Mouse (Mus musculus) embryonic facial prominence, embryonic 13.5 days (tissue): ENCODE measurements around the gene Tex21. TPM values are rescaled to one million over a fixed set of nuclear protein-coding genes. Genes with fewer than 3 reads are reported as not detected.

Experiments used
- ATAC-seq: fragments of 200-750 bp; cut with Nextera tagmentation; 2 replicates; pipeline ENCODE4 v1.8.0; 2017; ENCODE audit warnings: low read depth; ENCODE audit not compliant: insufficient number of reproducible peaks, insufficient read depth, low FRiP score, low TSS enrichment
- H3K27ac ChIP-seq: fragments of 300-500 bp; sonication (generic); 2 replicates; pipeline ENCODE4 v1.5.1; 2015; ENCODE audit warnings: moderate library complexity, mild to moderate bottlenecking, inconsistent platforms
- H3K27me3 ChIP-seq: fragments of 300-500 bp; sonication (generic); 2 replicates; pipeline ENCODE4 v1.6.1; 2015; ENCODE audit warnings: mild to moderate bottlenecking, inconsistent platforms
- H3K36me3 ChIP-seq: fragments of 300-500 bp; sonication (generic); 2 replicates; pipeline ENCODE4 v1.6.1; 2015; ENCODE audit warnings: mild to moderate bottlenecking, inconsistent platforms
- H3K4me1 ChIP-seq: fragments of 300-500 bp; sonication (generic); 2 replicates; pipeline ENCODE4 v1.6.1; 2015; ENCODE audit warnings: inconsistent platforms
- H3K4me2 ChIP-seq: fragments of 300-500 bp; sonication (generic); 2 replicates; pipeline ENCODE4 v1.6.1; 2015; ENCODE audit warnings: moderate library complexity, mild to moderate bottlenecking, inconsistent platforms
- H3K4me3 ChIP-seq: fragments of 300-500 bp; sonication (generic); 2 replicates; pipeline ENCODE4 v1.5.1; 2015; ENCODE audit warnings: mild to moderate bottlenecking, inconsistent platforms
- H3K9ac ChIP-seq: fragments of 300-500 bp; sonication (generic); 2 replicates; pipeline ENCODE4 v1.6.1; 2015; ENCODE audit warnings: mild to moderate bottlenecking, inconsistent platforms
- H3K9me3 ChIP-seq: fragments of 300-500 bp; sonication (generic); 2 replicates; pipeline ENCODE4 v1.6.1; 2016; ENCODE audit warnings: inconsistent platforms
- WGBS: fragments of 180-500 bp; shearing (Covaris S2); methylation state at CpG from one replicate; pipeline ENCODE4 v1.1.7; 2015; ENCODE audit warnings: mixed read lengths; 5-methylcytosine and 5-hydroxymethylcytosine counted together
- polyA plus RNA-seq: library from polyadenylated mRNA; unstranded; fragments of >200 nt; fragmentation: Nextera tagmentation; extraction: Ambion mirVana; gene quantifications from 2 replicates; pipeline ENCODE4 v1.2.1, GENCODE M21; 2015

Tex21 gene
- polyA plus RNA-seq, 1 experiment from 2014 or later, result not detected

DNA sequence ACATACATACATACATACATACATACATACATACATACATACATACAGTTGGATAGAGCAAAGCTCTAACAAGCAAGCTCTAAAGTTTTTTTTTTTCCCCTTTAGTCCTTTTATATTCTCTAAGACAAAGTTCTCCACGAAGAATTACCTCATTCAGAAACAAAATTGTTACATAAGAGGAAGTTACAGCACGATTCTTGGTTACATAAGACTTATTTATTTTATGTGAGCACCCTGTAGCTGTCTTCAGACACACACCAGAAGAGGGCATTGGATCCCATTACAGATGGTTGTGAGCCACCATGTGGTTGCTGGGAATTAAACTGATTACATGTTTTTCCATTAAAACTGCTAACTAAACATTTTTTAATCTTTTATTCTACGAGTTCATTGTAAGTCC, 52.0 kb downstream of the Tex21 start:
- WGBS, result 63% methylated on average over 3 of the region's 3 CpGs
- no peak for ATAC-seq
- Histone ChIP-seq H3K4me2 (no peak overlapping the region), H3K9ac (no peak overlapping the region), H3K27ac (no peak overlapping the region), H3K36me3 (no peaks in the 10 kb centered on the region), H3K27me3 (peaks cover 4% of the 10 kb centered on the region; the same call in 1 of the 2 replicates), H3K4me3 (no peak overlapping the region), H3K4me1 (peaks cover 11% of the 10 kb centered on the region; the same call in 1 of the 2 replicates), H3K9me3 (no peaks in the 10 kb centered on the region)

DNA sequence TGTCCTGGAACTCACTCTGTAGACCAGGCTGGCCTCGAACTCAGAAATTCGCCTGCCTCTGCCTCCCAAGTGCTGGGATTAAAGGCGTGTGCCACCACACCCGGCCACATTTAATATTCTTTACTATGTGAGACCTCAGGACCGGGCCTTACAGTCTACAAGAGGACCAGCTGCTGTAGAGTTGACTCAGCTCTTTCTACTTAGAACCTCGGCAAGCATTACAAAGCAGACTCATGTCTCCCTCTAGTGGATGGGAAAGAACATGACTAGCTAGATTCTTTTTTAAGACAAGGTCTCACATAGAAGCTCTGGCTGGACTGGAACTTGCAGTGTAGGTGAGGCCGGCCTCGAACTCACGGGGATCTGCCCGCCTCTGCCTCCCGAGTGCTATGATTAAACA, 55.6 kb downstream of the Tex21 start:
- Histone ChIP-seq H3K36me3 (no peaks in the 10 kb centered on the region), H3K4me3 (no peak overlapping the region), H3K4me2 (no peak overlapping the region), H3K4me1 (peaks cover 3% of the 10 kb centered on the region; the same call in 1 of the 2 replicates), H3K9me3 (no peaks in the 10 kb centered on the region), H3K27me3 (peaks cover 4% of the 10 kb centered on the region; the same call in 1 of the 2 replicates), H3K27ac (no peak overlapping the region), H3K9ac (no peak overlapping the region)
- 49% methylated on average over 11 of the region's 11 CpGs for WGBS
- ATAC-seq, result no peak

DNA sequence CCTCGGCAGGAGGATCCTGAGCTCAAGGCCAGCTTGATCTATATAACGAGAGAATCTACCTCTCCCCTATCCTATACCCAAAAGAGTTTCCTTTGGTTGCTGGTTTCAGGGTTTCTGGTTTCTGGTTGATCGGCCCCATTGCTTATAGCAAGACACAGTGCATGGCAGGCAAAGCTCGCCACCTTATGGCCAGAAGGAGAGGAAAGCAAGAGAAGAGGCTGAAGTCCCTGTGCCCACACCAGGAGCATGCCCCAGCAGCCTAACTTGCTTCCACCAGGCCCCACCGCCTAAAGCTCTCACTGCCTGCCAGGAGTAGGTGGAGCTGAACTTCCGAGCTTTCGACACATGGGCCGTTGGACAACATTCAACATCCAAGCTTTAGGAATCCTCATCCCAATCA, 58.7 kb downstream of the Tex21 start:
- Histone ChIP-seq H3K27me3 (no peaks in the 10 kb centered on the region), H3K36me3 (no peaks in the 10 kb centered on the region), H3K4me3 (no peak overlapping the region), H3K4me1 (no peaks in the 10 kb centered on the region), H3K9ac (no peak overlapping the region), H3K27ac (no peak overlapping the region), H3K9me3 (no peaks in the 10 kb centered on the region), H3K4me2 (no peak overlapping the region)
- 34% methylated on average over 8 of the region's 8 CpGs for WGBS
- no peak for ATAC-seq

DNA sequence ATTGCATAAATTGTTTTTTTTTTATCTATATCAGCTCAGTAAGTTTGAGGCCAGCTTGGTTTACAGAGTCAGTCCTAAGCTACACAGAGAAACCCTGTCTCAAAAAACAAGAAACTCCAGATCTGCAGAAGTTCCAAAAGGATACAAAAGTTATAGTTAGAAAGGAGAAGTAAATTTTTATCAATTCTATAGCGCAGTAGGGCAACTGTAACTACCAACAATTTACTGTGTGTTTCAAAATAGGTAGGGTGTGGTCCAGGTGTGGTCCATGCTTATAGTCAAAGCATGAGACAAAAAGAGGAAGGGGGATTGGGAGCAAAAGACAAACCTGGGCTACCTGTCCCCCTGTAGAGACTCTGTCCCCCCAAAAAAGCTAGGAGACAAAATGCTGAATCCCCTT, 60.1 kb downstream of the Tex21 start:
- Histone ChIP-seq H3K4me1 (no peaks in the 10 kb centered on the region), H3K9ac (no peak overlapping the region), H3K27me3 (no peaks in the 10 kb centered on the region), H3K36me3 (no peaks in the 10 kb centered on the region), H3K4me3 (no peak overlapping the region), H3K9me3 (no peaks in the 10 kb centered on the region), H3K4me2 (no peak overlapping the region), H3K27ac (no peak overlapping the region)
- no peak for ATAC-seq
- WGBS, result 94% methylated on average over 1 of the region's 1 CpGs

DNA sequence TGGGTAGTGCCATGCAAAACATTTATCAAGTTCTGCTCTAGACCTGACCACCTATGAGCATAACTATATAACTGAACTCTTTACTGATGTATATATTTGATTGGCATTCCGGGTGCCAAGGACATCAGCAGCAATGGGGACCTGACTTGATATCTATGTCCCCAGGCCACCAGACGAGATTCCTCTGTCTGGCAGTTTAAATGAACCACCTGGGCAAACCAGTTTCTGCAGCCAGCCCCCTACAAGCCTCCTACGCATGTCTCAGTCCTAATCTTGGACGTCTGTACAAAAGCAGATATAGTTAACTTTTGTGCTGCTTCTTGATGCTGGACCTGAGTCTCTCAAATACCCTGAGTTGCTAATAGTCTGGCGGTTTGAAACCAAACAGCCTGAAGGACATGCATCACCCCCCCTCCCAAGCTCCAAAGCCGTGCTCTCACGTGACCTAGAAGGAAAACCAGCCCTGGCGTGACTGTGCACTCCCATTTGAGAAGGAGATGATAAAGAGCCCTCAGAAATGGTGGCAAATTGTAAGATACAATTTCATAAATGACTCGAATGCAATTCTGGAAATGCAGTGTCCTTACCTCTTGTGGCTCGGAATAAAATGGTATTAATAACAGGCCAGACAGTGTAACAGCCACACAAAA, 61.3 kb downstream of the Tex21 start:
- no peak for ATAC-seq
- no peak overlapping the region for H3K4me2 ChIP-seq

DNA sequence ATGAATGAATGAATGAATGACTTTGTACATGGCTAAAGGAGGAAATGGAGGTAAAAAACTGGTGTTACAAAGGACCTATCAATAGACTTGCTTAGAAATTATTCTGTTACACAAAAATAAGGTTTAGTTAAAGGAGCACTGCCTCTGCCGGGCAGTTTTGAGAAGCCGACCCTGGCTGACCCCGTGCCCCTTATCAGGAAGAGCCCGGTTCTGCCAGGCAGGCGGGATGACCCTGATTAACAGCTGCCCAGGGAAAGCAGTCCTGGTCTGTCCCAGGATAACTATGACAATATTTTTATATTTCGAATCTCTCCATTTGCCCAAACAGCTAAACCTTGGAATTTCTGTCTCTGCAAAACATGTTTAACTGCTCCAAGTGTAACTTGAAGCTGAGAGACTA, 62.3 kb downstream of the Tex21 start:
- 44% methylated on average over 6 of the region's 6 CpGs for WGBS
- no peak overlapping the region for H3K27ac ChIP-seq

More for the DNA sequence above, 61.3 kb downstream of the Tex21 start:
- no peaks in the 10 kb centered on the region for H3K36me3 ChIP-seq
- no peak overlapping the region for H3K27ac ChIP-seq
- no peaks in the 10 kb centered on the region for H3K27me3 ChIP-seq
- H3K4me1 ChIP-seq, result no peaks in the 10 kb centered on the region
- 57% methylated on average over 10 of the region's 10 CpGs for WGBS
- H3K9me3 ChIP-seq, result no peaks in the 10 kb centered on the region
- H3K9ac ChIP-seq, result no peak overlapping the region
- no peak overlapping the region for H3K4me3 ChIP-seq

DNA sequence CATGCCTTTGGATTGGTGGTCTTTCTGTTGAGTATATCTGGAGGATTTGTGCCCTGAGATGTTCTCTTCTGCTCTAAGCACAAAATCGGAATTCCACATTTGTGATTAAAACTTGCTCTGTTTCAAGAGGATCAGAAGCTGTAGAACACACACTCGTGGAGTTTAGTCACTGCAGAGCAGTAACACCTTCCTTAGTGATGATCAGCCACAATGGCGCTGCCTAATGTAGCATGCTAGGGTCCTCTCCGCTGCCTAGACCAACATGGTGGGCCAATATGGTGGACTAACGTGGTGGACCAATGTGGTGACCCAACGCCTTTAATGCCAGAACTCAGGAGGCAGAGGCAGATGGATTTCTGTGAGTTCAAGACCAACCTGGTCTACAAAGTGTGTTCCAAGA, 63.7 kb downstream of the Tex21 start:
- Histone ChIP-seq H3K4me1 (no peaks in the 10 kb centered on the region), H3K27me3 (no peaks in the 10 kb centered on the region), H3K4me2 (no peak overlapping the region), H3K9me3 (no peaks in the 10 kb centered on the region), H3K4me3 (no peak overlapping the region), H3K27ac (no peak overlapping the region), H3K36me3 (no peaks in the 10 kb centered on the region), H3K9ac (no peak overlapping the region)
- 90% methylated on average over 6 of the region's 6 CpGs for WGBS
- ATAC-seq, result no peak

More for the DNA sequence above, 62.3 kb downstream of the Tex21 start:
- no peak overlapping the region for H3K4me2 ChIP-seq
- H3K4me3 ChIP-seq, result no peak overlapping the region
- H3K36me3 ChIP-seq, result no peaks in the 10 kb centered on the region
- no peaks in the 10 kb centered on the region for H3K9me3 ChIP-seq
- ATAC-seq, result no peak
- H3K9ac ChIP-seq, result no peak overlapping the region
- H3K4me1 ChIP-seq, result no peaks in the 10 kb centered on the region
- H3K27me3 ChIP-seq, result no peaks in the 10 kb centered on the region

DNA sequence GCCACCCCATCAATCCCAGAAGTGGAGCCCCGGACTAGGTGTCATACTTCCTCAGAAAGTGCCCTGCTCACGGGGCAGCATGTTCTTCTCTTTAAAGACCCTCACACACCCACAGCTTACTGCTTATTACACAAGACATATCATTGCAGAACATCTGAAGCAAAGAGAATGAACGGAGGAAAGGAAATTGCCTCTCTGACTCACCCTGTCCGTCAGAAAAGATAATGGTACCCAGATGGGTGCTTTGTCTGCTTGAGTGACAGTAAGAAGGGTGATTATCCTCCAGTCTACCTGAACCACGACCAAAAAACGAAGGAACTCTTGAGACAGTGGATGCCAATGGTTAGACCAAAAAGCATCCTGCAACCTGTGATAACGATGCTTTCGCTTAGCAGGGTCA, 65.1 kb downstream of the Tex21 start:
- no peaks in the 10 kb centered on the region for H3K9me3 ChIP-seq
- H3K4me3 ChIP-seq, result no peak overlapping the region
- H3K36me3 ChIP-seq, result no peaks in the 10 kb centered on the region
- peaks cover 4% of the 10 kb centered on the region; the same call in 1 of the 2 replicates for H3K4me1 ChIP-seq
- no peak overlapping the region for H3K4me2 ChIP-seq
- no peak overlapping the region for H3K9ac ChIP-seq
- no peak overlapping the region for H3K27ac ChIP-seq
- ATAC-seq, result no peak
- 53% methylated on average over 8 of the region's 8 CpGs for WGBS
- 0 out of 2 replicates have a peak, but pooled peaks cover 7% of the 10 kb centered on the region for H3K27me3 ChIP-seq

DNA sequence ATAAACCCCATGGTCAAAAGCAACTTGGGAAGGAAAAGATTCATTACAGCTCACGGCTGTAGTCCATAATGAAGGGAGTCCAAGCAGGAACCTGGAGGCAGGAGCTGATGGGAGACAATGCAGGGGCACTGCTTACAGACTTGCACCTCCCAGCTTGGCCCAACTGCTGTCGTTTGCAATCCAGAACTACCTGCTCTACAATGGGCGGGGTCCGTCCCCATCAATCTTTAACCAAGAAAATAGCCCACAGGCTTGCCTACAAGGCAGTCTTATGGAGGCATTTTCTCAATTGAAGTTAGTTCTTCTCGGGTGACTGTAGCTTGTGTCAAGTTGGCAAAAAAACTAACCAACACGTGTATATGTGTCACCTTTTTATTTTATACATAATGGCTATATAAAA, 66.1 kb downstream of the Tex21 start:
- ATAC-seq, result no peak
- Histone ChIP-seq H3K27ac (no peak overlapping the region), H3K27me3 (0 out of 2 replicates have a peak, but pooled peaks cover 7% of the 10 kb centered on the region), H3K4me2 (no peak overlapping the region), H3K36me3 (no peaks in the 10 kb centered on the region), H3K9ac (no peak overlapping the region), H3K4me1 (peaks cover 4% of the 10 kb centered on the region; the same call in 1 of the 2 replicates), H3K4me3 (no peak overlapping the region), H3K9me3 (no peaks in the 10 kb centered on the region)
- 74% methylated on average over 6 of the region's 6 CpGs for WGBS

DNA sequence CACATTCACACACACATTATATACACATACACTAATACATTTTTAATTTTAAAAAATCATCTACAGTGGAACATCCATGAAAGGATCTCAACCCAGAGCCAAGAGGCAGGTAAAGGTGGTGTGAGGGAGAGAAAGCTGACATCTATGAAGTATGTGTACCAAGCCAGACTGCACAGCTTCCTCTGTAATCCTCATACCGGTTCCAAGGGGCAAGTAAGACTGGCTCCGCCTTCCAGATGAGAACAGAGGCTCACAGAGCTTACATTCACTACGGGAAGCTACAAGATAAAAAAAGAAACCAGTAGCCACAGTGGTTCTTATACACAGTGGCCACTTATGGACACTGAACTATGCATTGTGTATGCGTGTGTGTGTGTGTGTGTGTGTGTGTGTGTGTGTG, 67.0 kb downstream of the Tex21 start:
- H3K27me3 ChIP-seq, result 0 out of 2 replicates have a peak, but pooled peaks cover 7% of the 10 kb centered on the region
- no peak overlapping the region for H3K9ac ChIP-seq
- H3K4me2 ChIP-seq, result no peak overlapping the region
- no peak overlapping the region for H3K4me3 ChIP-seq
- no peaks in the 10 kb centered on the region for H3K9me3 ChIP-seq
- peaks cover 4% of the 10 kb centered on the region; the same call in 1 of the 2 replicates for H3K4me1 ChIP-seq
- H3K36me3 ChIP-seq, result no peaks in the 10 kb centered on the region
- H3K27ac ChIP-seq, result no peak overlapping the region
- ATAC-seq, result no peak
- WGBS, result 48% methylated on average over 4 of the region's 4 CpGs

DNA sequence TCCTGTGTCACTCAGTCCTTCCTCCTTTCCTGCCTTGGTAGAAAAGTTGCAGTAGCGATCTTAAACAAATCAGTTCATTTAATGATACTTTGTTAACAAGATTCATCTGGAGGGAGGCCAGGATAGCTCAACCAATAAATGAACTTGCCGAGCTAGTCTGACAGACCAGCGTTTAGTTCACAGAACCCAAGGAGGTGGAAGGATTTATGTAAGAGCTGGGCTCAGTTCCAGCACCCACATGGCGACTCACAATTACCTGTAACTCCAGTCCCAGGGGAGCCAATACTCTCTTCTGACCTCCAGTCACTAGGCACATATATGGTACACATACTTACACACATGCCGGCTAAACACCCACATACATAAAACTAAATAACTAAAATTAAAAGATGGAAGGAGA, 67.5 kb downstream of the Tex21 start:
- H3K4me2 ChIP-seq, result no peak overlapping the region
- 62% methylated on average over 5 of the region's 5 CpGs for WGBS
- peaks cover 4% of the 10 kb centered on the region; the same call in 1 of the 2 replicates for H3K4me1 ChIP-seq
- ATAC-seq, result no peak
- 0 out of 2 replicates have a peak, but pooled peaks cover 7% of the 10 kb centered on the region for H3K27me3 ChIP-seq
- no peak overlapping the region for H3K9ac ChIP-seq
- H3K27ac ChIP-seq, result no peak overlapping the region
- no peaks in the 10 kb centered on the region for H3K36me3 ChIP-seq
- no peaks in the 10 kb centered on the region for H3K9me3 ChIP-seq
- no peak overlapping the region for H3K4me3 ChIP-seq

DNA sequence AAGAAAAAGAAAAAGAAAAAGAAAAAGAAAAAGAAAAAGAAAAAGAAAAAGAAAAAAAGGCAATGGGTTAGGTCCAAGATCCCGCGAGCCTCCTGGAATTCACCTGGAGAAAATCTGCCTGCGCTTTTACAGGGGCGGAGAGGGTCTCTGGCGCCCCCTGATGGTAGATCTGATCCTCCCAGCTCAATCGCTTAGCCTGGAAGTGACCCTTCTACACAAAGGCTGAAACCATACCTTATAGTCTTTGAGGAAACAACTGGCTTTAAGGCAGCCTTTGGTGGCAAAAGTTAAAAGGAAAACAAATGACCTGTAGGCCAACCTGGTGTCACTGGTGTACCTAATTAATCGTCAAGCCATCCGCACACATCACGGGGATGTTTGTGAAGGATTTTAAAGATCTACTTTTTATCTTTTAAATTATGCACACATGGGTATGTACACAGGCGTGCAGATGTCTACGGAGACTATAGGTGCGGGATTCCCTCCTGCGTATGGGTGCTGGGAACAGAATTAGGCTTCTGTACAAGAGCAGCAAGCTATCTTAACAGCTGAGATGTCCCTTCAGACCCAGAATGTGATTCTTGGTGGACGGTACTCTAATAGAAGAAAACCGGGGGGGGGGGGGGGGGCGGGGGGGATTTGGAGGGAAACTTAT, 68.6 kb downstream of the Tex21 start:
- Histone ChIP-seq H3K36me3 (no peaks in the 10 kb centered on the region), H3K4me3 (peak overlapping the region; percentile 50)

More for the DNA sequence above, 68.6 kb downstream of the Tex21 start:
- Histone ChIP-seq H3K4me2 (peak overlapping the region; percentile 95), H3K4me1 (peaks cover 4% of the 10 kb centered on the region; the same call in 1 of the 2 replicates), H3K27ac (no peak overlapping the region), H3K27me3 (0 out of 2 replicates have a peak, but pooled peaks cover 7% of the 10 kb centered on the region), H3K9me3 (no peaks in the 10 kb centered on the region), H3K9ac (no peak overlapping the region)
- 36% methylated on average over 16 of the region's 16 CpGs for WGBS
- no peak for ATAC-seq
